Mouse (Mus musculus) embryonic facial prominence, embryonic 15.5 days (tissue): ENCODE measurements around the gene Epha8. TPM values are rescaled to one million over a fixed set of nuclear protein-coding genes. Genes with fewer than 3 reads are reported as not detected.

Experiments used
- ATAC-seq: fragments of 200-750 bp; cut with Nextera tagmentation; 2 replicates; pipeline ENCODE4 v1.8.0; 2017; ENCODE audit warnings: low read depth, moderate TSS enrichment; ENCODE audit not compliant: insufficient number of reproducible peaks, low FRiP score, low TSS enrichment
- H3K27ac ChIP-seq: fragments of 300-500 bp; sonication (generic); replicated peaks from 2 replicates; pipeline ENCODE4 v1.5.1; 2015; ENCODE audit warnings: mild to moderate bottlenecking, inconsistent platforms
- H3K27me3 ChIP-seq: fragments of 300-500 bp; sonication (generic); 2 replicates; pipeline ENCODE4 v1.6.1; 2015; ENCODE audit warnings: inconsistent platforms
- H3K36me3 ChIP-seq: fragments of 300-500 bp; sonication (generic); 2 replicates; pipeline ENCODE4 v1.6.1; 2015; ENCODE audit warnings: mild to moderate bottlenecking, inconsistent platforms
- H3K4me1 ChIP-seq: fragments of 300-500 bp; sonication (generic); 2 replicates; pipeline ENCODE4 v1.6.1; 2015; ENCODE audit warnings: inconsistent platforms
- H3K4me2 ChIP-seq: fragments of 300-500 bp; sonication (generic); replicated peaks from 2 replicates; pipeline ENCODE4 v1.6.1; 2015; ENCODE audit warnings: mild to moderate bottlenecking, inconsistent platforms
- H3K4me3 ChIP-seq: fragments of 300-500 bp; sonication (generic); replicated peaks from 2 replicates; pipeline ENCODE4 v1.5.1; 2015; ENCODE audit warnings: mild to moderate bottlenecking, inconsistent platforms
- H3K9ac ChIP-seq: fragments of 300-500 bp; sonication (generic); 2 replicates; pipeline ENCODE4 v1.6.1; 2015; ENCODE audit warnings: inconsistent platforms
- H3K9me3 ChIP-seq: fragments of 300-500 bp; sonication (generic); replicated peaks from 2 replicates; pipeline ENCODE4 v1.6.1; 2016; ENCODE audit warnings: inconsistent platforms
- WGBS: fragments of 180-500 bp; shearing (Covaris S2); methylation state at CpG from one replicate; pipeline ENCODE4 v1.1.7; 2015; 5-methylcytosine and 5-hydroxymethylcytosine counted together
- polyA plus RNA-seq: library from polyadenylated mRNA; unstranded; fragments of >200 nt; fragmentation: Nextera tagmentation; extraction: Ambion mirVana; gene quantifications from 2 replicates; pipeline ENCODE4 v1.2.1, GENCODE M21; 2015

Epha8 gene
- polyA plus RNA-seq, 1 experiment from 2014 or later = 2.0 TPM

DNA sequence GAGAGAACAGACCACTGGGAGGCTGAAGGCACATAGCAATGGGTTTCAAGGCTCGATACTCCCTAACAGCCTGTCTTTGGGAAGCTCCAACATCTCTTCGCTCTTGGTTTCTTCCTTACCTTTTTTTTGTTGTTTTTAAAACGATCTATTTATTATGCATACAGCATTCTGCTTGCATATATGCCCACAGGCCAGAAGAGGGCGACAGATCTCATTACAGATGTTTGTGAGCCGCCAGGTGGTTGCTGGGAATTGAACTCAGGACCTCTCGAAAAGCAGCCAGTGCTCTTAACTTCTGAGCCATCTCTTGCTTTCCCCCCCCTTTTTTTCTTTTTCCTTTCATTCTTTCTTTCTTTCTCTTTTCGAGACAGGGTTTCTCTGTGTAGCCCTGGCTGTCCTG is 57.5 kb downstream of the Epha8 start:
- H3K9ac ChIP-seq = no peak overlapping the region
- H3K9me3 ChIP-seq = no peaks in the 10 kb centered on the region
- peaks cover 4% of the 10 kb centered on the region; the same call in 1 of the 2 replicates for H3K4me1 ChIP-seq
- 58% methylated on average over 7 of the region's 7 CpGs for WGBS
- no peaks in the 10 kb centered on the region for H3K36me3 ChIP-seq
- H3K4me3 ChIP-seq = no peak overlapping the region
- peaks cover 50% of the 10 kb centered on the region for H3K27me3 ChIP-seq
- H3K27ac ChIP-seq = no peak overlapping the region
- ATAC-seq = no peak
- no peak overlapping the region for H3K4me2 ChIP-seq

DNA sequence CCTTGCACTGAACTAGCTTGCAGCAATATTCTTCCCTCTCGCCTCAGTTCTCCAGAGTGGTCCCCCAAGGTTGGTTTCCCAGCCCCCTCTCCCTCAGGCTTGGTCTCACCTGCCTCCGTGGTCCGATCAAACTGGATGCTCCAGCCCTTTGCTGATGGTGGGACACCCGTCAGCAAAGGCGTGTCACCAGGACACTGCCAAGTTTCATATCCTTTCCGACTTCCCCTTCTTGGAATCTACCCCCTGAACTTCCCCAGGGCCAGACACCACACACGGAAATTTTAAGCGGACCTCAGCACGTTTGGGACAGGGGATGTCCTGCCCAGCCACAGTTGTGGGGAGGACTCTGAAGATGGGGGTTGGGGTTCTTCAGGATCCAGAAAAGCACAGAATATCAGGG is 58.0 kb downstream of the Epha8 start, which contains the start of gene C1qa:
TSS of gene C1qa (minus strand) at position 167 of the 400 bp plus-strand sequence.
- WGBS = 66% methylated on average over 9 of the region's 9 CpGs
- Histone ChIP-seq H3K9me3 (no peaks in the 10 kb centered on the region), H3K27me3 (peaks cover 49% of the 10 kb centered on the region), H3K36me3 (no peaks in the 10 kb centered on the region), H3K4me1 (peaks cover 4% of the 10 kb centered on the region; the same call in 1 of the 2 replicates), H3K9ac (no peak within 1 kb of the TSS), H3K4me2 (no peak within 1 kb of the TSS), H3K27ac (no peak within 1 kb of the TSS), H3K4me3 (no peak within 1 kb of the TSS)
- ATAC-seq = no peak

DNA sequence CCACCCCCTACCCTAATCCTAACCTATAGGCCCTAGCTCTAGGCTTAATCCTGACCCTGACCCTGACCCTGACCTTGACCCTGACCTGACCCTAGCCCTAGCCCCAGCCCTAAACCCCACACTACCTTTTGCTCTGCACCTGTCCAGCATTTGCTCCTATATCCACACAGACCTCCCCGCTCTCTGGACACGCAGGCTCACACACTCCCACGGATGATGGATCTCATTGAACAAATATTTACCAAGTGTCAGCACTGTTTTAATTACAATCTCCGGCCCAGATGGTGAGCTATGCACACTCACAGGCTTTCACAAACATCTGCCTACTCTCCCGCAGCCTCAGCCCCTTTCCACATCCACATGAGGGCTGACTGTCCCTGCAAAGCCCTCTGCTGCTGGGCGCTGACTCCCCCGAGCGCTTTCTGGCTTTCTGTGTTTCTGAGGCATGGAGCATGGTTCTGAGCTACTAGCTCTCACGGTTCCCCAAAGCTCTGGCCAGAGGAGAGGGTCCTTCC is 58.5 kb downstream of the Epha8 start:
- no peak overlapping the region for H3K27ac ChIP-seq
- H3K36me3 ChIP-seq = no peaks in the 10 kb centered on the region
- peaks cover 4% of the 10 kb centered on the region; the same call in 1 of the 2 replicates for H3K4me1 ChIP-seq
- 57% methylated on average over 9 of the region's 9 CpGs for WGBS
- no peak overlapping the region for H3K9ac ChIP-seq
- no peak for ATAC-seq
- H3K27me3 ChIP-seq = peaks cover 49% of the 10 kb centered on the region
- no peak overlapping the region for H3K4me3 ChIP-seq
- H3K4me2 ChIP-seq = no peak overlapping the region
- H3K9me3 ChIP-seq = no peaks in the 10 kb centered on the region

DNA sequence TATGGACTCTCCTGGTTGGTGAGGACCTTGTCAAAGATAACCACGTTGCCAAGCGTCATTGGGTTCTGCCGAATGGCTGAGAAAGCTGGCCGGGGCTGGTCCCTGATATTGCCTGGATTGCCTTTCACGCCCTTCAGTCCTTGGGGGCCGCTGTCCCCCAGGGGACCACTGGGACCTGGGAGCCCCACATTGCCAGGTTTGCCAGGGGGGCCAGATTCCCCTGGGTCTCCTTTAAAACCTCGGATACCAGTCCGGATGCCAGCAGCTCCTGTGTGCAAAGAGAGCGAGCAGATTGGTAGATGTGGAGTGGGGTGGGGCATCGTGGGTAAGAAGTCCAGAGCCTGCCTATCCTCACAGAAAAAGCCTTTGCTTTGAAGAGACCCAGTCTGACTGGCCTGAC is 60.2 kb downstream of the Epha8 start:
- WGBS = 32% methylated on average over 10 of the region's 10 CpGs
- H3K27me3 ChIP-seq = peaks cover 57% of the 10 kb centered on the region
- peaks cover 4% of the 10 kb centered on the region; the same call in 1 of the 2 replicates for H3K4me1 ChIP-seq
- H3K9me3 ChIP-seq = no peaks in the 10 kb centered on the region
- H3K4me3 ChIP-seq = no peak overlapping the region
- H3K4me2 ChIP-seq = no peak overlapping the region
- ATAC-seq = no peak
- no peak overlapping the region for H3K9ac ChIP-seq
- no peak overlapping the region for H3K27ac ChIP-seq
- H3K36me3 ChIP-seq = no peaks in the 10 kb centered on the region

DNA sequence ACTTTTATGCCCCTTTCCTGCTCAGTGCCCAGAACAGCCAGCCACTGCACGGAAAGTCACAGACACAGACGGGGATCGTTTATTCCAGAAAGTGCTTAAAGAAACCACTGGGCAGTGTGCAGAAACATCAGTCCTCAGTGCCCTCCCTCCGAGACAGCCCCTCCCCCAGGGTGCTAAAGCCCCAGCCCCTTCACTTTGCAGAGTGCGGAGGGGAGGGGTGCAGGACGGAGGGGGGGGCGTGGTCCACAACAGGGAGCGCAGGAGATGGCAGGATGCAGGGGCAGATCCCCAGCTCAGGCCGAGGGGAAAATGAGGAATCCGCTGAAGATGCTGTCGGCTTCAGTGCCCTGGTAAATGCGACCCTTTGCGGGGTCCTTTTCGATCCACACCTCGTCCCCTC is 60.8 kb downstream of the Epha8 start:
- Histone ChIP-seq H3K27ac (no peak overlapping the region), H3K4me3 (no peak overlapping the region), H3K9me3 (no peaks in the 10 kb centered on the region), H3K27me3 (peaks cover 57% of the 10 kb centered on the region), H3K36me3 (no peaks in the 10 kb centered on the region), H3K4me2 (no peak overlapping the region; the same call in 1 of the 2 replicates), H3K4me1 (peaks cover 4% of the 10 kb centered on the region; the same call in 1 of the 2 replicates), H3K9ac (no peak overlapping the region)
- WGBS = 6% methylated on average over 15 of the region's 15 CpGs
- no peak for ATAC-seq

DNA sequence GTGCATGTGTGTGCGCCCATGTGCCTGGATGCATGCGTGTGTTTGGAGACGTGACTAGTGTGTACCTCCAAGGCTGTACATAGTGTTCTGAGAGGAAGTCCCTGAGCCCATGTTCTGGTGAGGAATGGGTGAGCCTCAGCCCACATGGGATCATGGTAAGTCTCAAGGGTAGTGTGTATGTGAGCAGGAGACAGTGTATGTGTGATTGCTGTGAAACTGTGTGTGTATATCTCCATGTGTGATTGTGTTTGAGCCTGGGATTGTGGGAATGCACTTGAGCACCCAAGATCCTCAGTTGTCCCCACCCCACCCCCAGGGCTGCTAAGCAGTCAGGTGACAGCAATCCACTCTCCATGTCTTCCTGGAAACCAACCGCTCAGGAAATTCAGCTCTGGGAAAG is 61.8 kb downstream of the Epha8 start:
- Histone ChIP-seq H3K9ac (no peak overlapping the region), H3K9me3 (no peaks in the 10 kb centered on the region), H3K4me3 (no peak overlapping the region), H3K36me3 (no peaks in the 10 kb centered on the region), H3K4me2 (no peak overlapping the region), H3K4me1 (peaks cover 4% of the 10 kb centered on the region; the same call in 1 of the 2 replicates), H3K27ac (no peak overlapping the region), H3K27me3 (peaks cover 62% of the 10 kb centered on the region)
- 66% methylated on average over 4 of the region's 4 CpGs for WGBS
- ATAC-seq = no peak

DNA sequence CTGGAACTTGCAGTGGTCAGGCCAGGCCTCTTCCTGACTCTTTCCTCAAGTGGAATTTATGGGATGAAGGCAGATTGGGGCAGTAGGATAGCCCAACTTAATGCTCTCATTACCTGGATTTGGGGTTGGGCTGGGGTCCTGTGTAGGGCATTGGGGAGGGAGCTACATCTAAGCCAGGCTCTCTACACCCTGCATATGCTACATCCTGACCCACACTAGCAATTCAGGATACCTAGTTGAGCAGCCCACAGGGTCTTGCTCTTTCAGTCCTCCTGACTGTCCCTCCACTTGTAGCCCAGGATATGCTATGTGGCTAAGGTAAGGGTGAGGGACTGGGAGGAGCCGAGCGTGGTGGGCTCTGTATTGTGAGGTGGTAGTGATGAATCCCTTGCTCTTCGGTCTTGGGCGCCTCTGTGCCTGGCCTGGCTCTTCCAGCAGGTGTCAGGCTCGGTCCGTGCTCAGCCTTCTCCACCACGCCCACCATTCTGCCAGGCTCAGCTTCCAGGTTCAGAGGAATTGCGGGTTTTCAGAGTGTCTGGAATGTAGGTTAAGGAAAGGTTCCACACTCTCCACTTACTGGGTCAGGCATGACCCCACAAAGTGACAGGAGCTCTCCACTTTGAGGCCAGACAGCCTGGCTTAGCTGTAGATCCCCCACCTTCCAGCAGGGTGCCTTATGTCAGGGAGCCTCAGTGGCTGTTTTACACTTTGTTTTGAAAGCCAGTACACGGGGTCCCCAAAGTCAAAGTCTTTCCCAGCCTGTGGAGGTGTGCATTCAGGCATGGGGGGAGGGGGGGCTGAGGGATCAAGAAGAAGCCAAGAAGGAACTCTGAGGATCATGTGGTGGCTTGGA is 62.7 kb downstream of the Epha8 start:
- H3K4me2 ChIP-seq = no peak overlapping the region
- H3K27me3 ChIP-seq = peaks cover 62% of the 10 kb centered on the region
- H3K9me3 ChIP-seq = no peaks in the 10 kb centered on the region
- no peak overlapping the region for H3K4me3 ChIP-seq
- no peak overlapping the region for H3K27ac ChIP-seq
- peaks cover 4% of the 10 kb centered on the region; the same call in 1 of the 2 replicates for H3K4me1 ChIP-seq
- 5% methylated on average over 9 of the region's 9 CpGs for WGBS
- H3K36me3 ChIP-seq = no peaks in the 10 kb centered on the region
- H3K9ac ChIP-seq = no peak overlapping the region
- ATAC-seq = no peak

DNA sequence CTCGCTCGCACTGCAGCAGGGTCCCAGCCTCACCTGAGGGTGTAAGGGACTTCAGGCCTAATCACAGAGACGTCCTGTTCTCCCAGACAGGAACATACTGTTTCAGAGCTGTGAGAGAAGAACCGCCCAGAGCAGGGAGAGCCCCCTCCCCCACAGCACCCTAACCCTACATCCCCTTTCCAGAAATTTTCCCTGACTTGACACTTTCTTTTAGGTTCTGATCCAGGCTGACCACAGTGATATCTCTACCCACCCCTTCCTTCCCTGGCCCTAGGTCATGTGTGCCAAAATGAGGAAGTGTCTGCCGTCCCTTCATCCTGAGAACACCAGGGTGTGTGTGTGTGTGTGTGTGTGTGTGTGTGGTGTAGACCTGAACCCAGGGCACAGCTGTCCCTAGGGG is 63.8 kb downstream of the Epha8 start, which contains the start of gene C1qc:
TSS of gene C1qc (minus strand) at position 255 of the 400 bp plus-strand sequence.
- Histone ChIP-seq H3K27me3 (peaks cover 59% of the 10 kb centered on the region), H3K36me3 (no peaks in the 10 kb centered on the region), H3K9me3 (no peaks in the 10 kb centered on the region), H3K27ac (no peak within 1 kb of the TSS), H3K4me1 (peaks cover 4% of the 10 kb centered on the region; the same call in 1 of the 2 replicates), H3K4me2 (no peak within 1 kb of the TSS), H3K4me3 (no peak within 1 kb of the TSS), H3K9ac (no peak within 1 kb of the TSS)
- 49% methylated on average over 5 of the region's 5 CpGs for WGBS
- no peak for ATAC-seq

DNA sequence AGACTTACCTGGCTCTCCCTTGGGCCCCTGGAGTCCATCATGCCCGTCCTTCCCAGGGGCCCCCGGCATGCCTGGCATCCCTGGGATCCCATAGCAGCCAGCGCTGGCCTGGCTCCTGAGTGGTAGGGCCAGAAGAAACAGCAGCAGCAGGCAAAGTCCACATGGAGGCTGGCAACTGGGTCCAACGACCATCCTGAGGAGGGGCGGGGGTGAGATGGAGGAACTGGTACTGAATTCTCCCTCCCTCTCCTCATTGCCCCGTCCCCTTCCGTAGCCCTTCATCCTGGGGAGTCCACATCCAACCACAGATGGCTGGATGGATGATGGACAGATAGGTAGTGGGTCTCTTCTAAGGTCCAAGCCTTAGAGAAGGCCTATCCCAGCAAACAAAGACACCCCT is 64.2 kb downstream of the Epha8 start:
- no peak for ATAC-seq
- H3K27ac ChIP-seq = no peak overlapping the region
- H3K9me3 ChIP-seq = no peaks in the 10 kb centered on the region
- no peak overlapping the region for H3K9ac ChIP-seq
- no peak overlapping the region for H3K4me3 ChIP-seq
- H3K4me2 ChIP-seq = no peak overlapping the region
- 49% methylated on average over 7 of the region's 7 CpGs for WGBS
- peaks cover 4% of the 10 kb centered on the region; the same call in 1 of the 2 replicates for H3K4me1 ChIP-seq
- peaks cover 54% of the 10 kb centered on the region for H3K27me3 ChIP-seq
- H3K36me3 ChIP-seq = no peaks in the 10 kb centered on the region

DNA sequence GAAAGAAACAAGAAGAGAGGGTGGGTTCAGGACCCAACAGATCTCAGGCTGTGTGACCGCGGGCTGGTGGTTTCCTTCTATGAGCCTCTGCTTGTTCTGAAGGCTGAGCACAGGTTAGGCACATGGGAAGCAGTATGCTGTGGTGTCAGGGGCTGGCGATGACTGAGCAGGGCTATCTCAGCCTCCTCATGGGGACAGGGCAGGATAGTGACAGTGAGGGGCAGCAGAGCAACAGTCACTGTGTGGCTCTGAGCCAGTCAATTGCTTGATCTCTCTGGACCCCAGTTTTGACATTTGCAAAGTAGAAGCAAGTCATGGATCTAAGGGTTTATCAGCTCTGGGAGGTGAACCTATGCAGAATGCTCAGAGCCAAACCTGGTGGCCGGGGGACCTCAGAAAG is 65.5 kb downstream of the Epha8 start:
- no peak overlapping the region for H3K27ac ChIP-seq
- H3K27me3 ChIP-seq = peaks cover 42% of the 10 kb centered on the region
- no peak overlapping the region for H3K4me2 ChIP-seq
- no peak for ATAC-seq
- H3K4me3 ChIP-seq = no peak overlapping the region
- no peaks in the 10 kb centered on the region for H3K36me3 ChIP-seq
- no peak overlapping the region for H3K9ac ChIP-seq
- peaks cover 3% of the 10 kb centered on the region; the same call in 1 of the 2 replicates for H3K4me1 ChIP-seq
- no peaks in the 10 kb centered on the region for H3K9me3 ChIP-seq
- 83% methylated on average over 4 of the region's 4 CpGs for WGBS

DNA sequence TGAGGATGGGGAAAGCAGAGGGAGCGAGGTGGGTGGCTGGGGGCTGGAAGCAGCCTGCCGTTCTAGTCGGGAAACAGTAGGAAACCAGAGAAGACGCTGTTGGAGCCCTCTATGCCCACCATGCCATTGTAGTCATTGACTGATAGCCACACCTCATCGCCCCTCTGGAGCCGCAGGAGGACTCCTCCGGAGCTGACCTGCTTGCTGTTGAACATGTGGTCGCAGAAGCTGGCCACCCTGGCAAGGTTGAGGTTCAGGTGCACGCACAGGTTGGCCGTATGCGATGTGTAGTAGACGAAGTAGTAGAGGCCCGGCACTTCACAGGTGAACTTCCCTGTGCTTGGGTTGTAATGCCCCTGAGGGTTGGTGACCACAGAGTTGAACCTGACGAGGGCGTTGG is 66.6 kb downstream of the Epha8 start:
- no peak overlapping the region for H3K9ac ChIP-seq
- H3K4me1 ChIP-seq = no peaks in the 10 kb centered on the region
- no peaks in the 10 kb centered on the region for H3K36me3 ChIP-seq
- H3K9me3 ChIP-seq = no peaks in the 10 kb centered on the region
- no peak overlapping the region for H3K27ac ChIP-seq
- H3K4me3 ChIP-seq = no peak overlapping the region
- peaks cover 32% of the 10 kb centered on the region for H3K27me3 ChIP-seq
- no peak overlapping the region for H3K4me2 ChIP-seq
- WGBS = 82% methylated on average over 15 of the region's 15 CpGs
- no peak for ATAC-seq
